Mouse (Mus musculus): ENCODE data around the gene Ncmap. TPM values are rescaled to one million over a fixed set of nuclear protein-coding genes. Genes with fewer than 3 reads are reported as not detected.

The Ncmap gene
- polyA plus RNA-seq, 1 experiment from 2014 or later: 0.41 TPM

GRCm38 (mm10) chr4:135433086-135433442 lies 35.0 kb upstream of the Ncmap start:
- DNase-seq (ENCODE audit: low spot score): peak; percentile 24
- H3K27ac ChIP-seq (ENCODE audit: low read depth, low read length): peak overlapping the region; percentile 44; the same call in 1 of the 2 replicates
- WGBS: 5% methylated on average over 10 of the region's 10 CpGs

DNA sequence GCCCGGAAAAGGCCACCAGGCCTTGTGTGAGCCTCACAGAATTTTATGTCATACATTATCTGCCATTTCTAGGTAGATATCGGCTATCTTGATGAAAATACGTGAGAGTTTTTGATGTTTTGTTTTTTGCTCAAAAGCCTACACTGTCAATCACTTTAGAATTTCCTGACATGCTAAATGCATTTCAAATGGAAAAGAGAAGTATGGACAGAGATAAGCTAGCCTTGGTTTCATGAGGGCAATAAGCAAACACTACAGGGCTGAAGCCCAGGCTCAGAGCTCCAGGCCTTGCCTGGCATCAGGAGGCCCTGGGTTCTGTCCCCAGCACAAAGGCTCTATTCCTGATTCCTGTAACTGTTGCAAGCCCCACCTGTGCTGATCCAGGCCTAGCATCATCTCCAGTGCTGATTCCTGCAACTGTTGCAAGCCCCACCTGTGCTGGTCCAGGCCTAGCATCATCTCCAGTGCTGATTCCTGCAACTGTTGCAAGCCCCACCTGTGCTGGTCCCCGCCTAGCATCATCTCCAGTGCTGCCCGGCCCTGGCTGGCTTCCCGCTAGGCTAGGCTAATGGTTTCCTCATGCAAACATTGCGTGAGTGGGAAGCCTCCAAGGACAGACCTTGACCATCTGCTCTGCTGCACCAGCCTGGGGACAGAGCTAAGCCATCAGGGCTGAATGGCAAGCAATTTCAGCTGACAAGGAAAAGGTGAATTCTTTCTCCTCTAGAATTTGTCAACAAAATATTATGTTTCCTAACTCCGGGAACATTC lies 32.1 kb upstream of the Ncmap start:
- H3K27ac ChIP-seq (ENCODE audit: low read depth, low read length): no peak overlapping the region
- WGBS: 84% methylated on average over 8 of the region's 8 CpGs
- H3K36me3 ChIP-seq (ENCODE audit: control insufficient read depth, insufficient read depth, low read length): no peaks in the 10 kb centered on the region
- peaks cover 11% of the 10 kb centered on the region; the same call in 1 of the 2 replicates for H3K4me1 ChIP-seq (ENCODE audit: control insufficient read depth, insufficient read depth, low read length)
- ATAC-seq (no peak), DNase-seq (ENCODE audit: low spot score) (no peak)
- H3K9me3 ChIP-seq (replicated peaks; ENCODE audit: control insufficient read depth, low read length): no peaks in the 10 kb centered on the region
- H3K27me3 ChIP-seq (replicated peaks; ENCODE audit: control insufficient read depth, insufficient read depth, low read length): no peaks in the 10 kb centered on the region
- H3K9ac ChIP-seq (ENCODE audit: low read length): no peak overlapping the region
- H3K4me2 ChIP-seq (ENCODE audit: low read length): no peak overlapping the region
- no peak overlapping the region for H3K4me3 ChIP-seq (ENCODE audit: low read depth, low read length)

More at GRCm38 (mm10) chr4:135433086-135433442, 35.0 kb upstream of the Ncmap start:
- Histone ChIP-seq H3K9ac (ENCODE audit: low read length) (peak overlapping the region; percentile 84), H3K4me2 (ENCODE audit: low read length) (peak overlapping the region; percentile 86), H3K4me1 (ENCODE audit: control insufficient read depth, insufficient read depth, low read length) (peaks cover 11% of the 10 kb centered on the region; the same call in 1 of the 2 replicates), H3K36me3 (ENCODE audit: control insufficient read depth, insufficient read depth, low read length) (no peaks in the 10 kb centered on the region), H3K9me3 (replicated peaks; ENCODE audit: control insufficient read depth, low read length) (no peaks in the 10 kb centered on the region), H3K27me3 (replicated peaks; ENCODE audit: control insufficient read depth, insufficient read depth, low read length) (no peaks in the 10 kb centered on the region), H3K4me3 (ENCODE audit: low read depth, low read length) (peak overlapping the region; percentile 68)
- 0 out of 2 replicates have a peak, but pooled peaks have one; percentile 15 for ATAC-seq

- Histone ChIP-seq H3K4me3 (ENCODE audit: low read depth, low read length) (no peak overlapping the region), H3K36me3 (ENCODE audit: control insufficient read depth, insufficient read depth, low read length) (0 out of 2 replicates have a peak, but pooled peaks cover 5% of the 10 kb centered on the region), H3K27ac (ENCODE audit: low read depth, low read length) (no peak overlapping the region), H3K4me1 (ENCODE audit: control insufficient read depth, insufficient read depth, low read length) (peaks cover 8% of the 10 kb centered on the region; the same call in 1 of the 2 replicates), H3K9ac (ENCODE audit: low read length) (no peak overlapping the region), H3K27me3 (replicated peaks; ENCODE audit: control insufficient read depth, insufficient read depth, low read length) (no peaks in the 10 kb centered on the region), H3K9me3 (replicated peaks; ENCODE audit: control insufficient read depth, low read length) (no peaks in the 10 kb centered on the region), H3K4me2 (ENCODE audit: low read length) (no peak overlapping the region)
- no peak for DNase-seq (ENCODE audit: low spot score)
- WGBS: 89% methylated on average over 4 of the region's 4 CpGs
- no peak for ATAC-seq
Measured at GRCm38 (mm10) chr4:135429383-135429782, 31.4 kb upstream of the Ncmap start.

- H3K27ac ChIP-seq (ENCODE audit: low read depth, low read length): no peak overlapping the region
- no peak overlapping the region for H3K4me3 ChIP-seq (ENCODE audit: low read depth, low read length)
- no peaks in the 10 kb centered on the region for H3K9me3 ChIP-seq (replicated peaks; ENCODE audit: control insufficient read depth, low read length)
- no peak overlapping the region for H3K4me2 ChIP-seq (ENCODE audit: low read length)
- 95% methylated on average over 7 of the region's 7 CpGs for WGBS
- H3K27me3 ChIP-seq (replicated peaks; ENCODE audit: control insufficient read depth, insufficient read depth, low read length): no peaks in the 10 kb centered on the region
- H3K36me3 ChIP-seq (ENCODE audit: control insufficient read depth, insufficient read depth, low read length): peaks cover 12% of the 10 kb centered on the region; the same call in 1 of the 2 replicates
- H3K4me1 ChIP-seq (ENCODE audit: control insufficient read depth, insufficient read depth, low read length): no peaks in the 10 kb centered on the region
- no peak for DNase-seq (ENCODE audit: low spot score)
- no peak overlapping the region for H3K9ac ChIP-seq (ENCODE audit: low read length)
- ATAC-seq: no peak
Measured at GRCm38 (mm10) chr4:135426587-135426986, 28.6 kb upstream of the Ncmap start.

DNA sequence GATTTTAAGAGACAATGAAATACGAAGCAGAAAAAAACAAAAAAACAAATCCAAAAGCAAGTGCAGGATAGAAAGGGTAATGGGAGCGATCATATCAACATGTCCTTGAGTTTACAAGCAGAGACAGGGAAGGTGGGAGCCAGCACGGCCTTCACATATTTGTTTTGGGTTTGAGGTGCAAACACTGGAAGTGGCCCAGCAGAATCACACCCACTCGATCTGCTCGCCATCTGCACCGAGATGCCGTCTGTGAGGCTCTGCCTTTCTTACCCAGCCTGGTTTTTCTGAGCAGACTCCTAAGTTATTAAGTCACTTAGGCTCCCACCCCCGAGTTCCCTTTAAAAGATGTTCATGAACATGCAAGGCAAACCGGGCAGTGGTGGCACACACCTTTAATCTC lies 27.6 kb upstream of the Ncmap start:
- 78% methylated on average over 9 of the region's 9 CpGs for WGBS
- Histone ChIP-seq H3K4me3 (ENCODE audit: low read depth, low read length) (no peak overlapping the region), H3K4me2 (ENCODE audit: low read length) (no peak overlapping the region), H3K9me3 (replicated peaks; ENCODE audit: control insufficient read depth, low read length) (no peaks in the 10 kb centered on the region), H3K36me3 (ENCODE audit: control insufficient read depth, insufficient read depth, low read length) (peaks cover 15% of the 10 kb centered on the region; the same call in 1 of the 2 replicates), H3K4me1 (ENCODE audit: control insufficient read depth, insufficient read depth, low read length) (no peaks in the 10 kb centered on the region), H3K27me3 (replicated peaks; ENCODE audit: control insufficient read depth, insufficient read depth, low read length) (no peaks in the 10 kb centered on the region), H3K9ac (ENCODE audit: low read length) (no peak overlapping the region), H3K27ac (ENCODE audit: low read depth, low read length) (no peak overlapping the region)
- ATAC-seq: peak; percentile 40; the same call in 1 of the 2 replicates
- DNase-seq (ENCODE audit: low spot score): peak; percentile 68

- DNase-seq (ENCODE audit: low spot score): no peak
- Histone ChIP-seq H3K9me3 (replicated peaks; ENCODE audit: control insufficient read depth, low read length) (no peaks in the 10 kb centered on the region), H3K4me3 (ENCODE audit: low read depth, low read length) (no peak overlapping the region), H3K9ac (ENCODE audit: low read length) (no peak overlapping the region), H3K27ac (ENCODE audit: low read depth, low read length) (no peak overlapping the region), H3K4me2 (ENCODE audit: low read length) (no peak overlapping the region), H3K4me1 (ENCODE audit: control insufficient read depth, insufficient read depth, low read length) (no peaks in the 10 kb centered on the region), H3K36me3 (ENCODE audit: control insufficient read depth, insufficient read depth, low read length) (peaks cover 48% of the 10 kb centered on the region), H3K27me3 (replicated peaks; ENCODE audit: control insufficient read depth, insufficient read depth, low read length) (no peaks in the 10 kb centered on the region)
- 95% methylated on average over 13 of the region's 13 CpGs for WGBS
- no peak for ATAC-seq
Measured at GRCm38 (mm10) chr4:135420961-135421360, 22.9 kb upstream of the Ncmap start.

DNA sequence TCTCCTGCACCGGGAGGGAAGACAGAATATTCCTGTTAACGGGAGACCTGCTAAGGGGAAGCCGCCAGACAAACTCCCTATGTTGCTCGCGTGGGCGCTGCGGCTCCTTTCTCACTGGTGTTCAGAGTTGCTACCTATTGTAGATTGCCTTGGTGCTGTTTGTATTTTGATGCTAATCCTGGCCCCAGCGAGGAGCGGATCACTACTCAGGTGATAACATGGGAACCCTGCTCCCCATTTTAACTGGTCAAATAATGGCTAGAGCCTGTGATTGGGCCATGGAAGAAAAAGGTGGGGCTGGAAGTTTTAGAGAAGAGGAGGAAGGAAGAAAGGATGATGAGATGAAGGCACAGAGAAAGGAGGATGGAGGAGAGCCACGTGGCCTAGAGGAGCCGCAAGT lies 22.4 kb upstream of the Ncmap start:
- no peak overlapping the region for H3K27ac ChIP-seq (ENCODE audit: low read depth, low read length)
- H3K36me3 ChIP-seq (ENCODE audit: control insufficient read depth, insufficient read depth, low read length): peaks cover 53% of the 10 kb centered on the region
- no peak for ATAC-seq
- no peak overlapping the region for H3K4me2 ChIP-seq (ENCODE audit: low read length)
- H3K4me3 ChIP-seq (ENCODE audit: low read depth, low read length): no peak overlapping the region
- H3K4me1 ChIP-seq (ENCODE audit: control insufficient read depth, insufficient read depth, low read length): no peaks in the 10 kb centered on the region
- WGBS: 84% methylated on average over 11 of the region's 11 CpGs
- no peaks in the 10 kb centered on the region for H3K9me3 ChIP-seq (replicated peaks; ENCODE audit: control insufficient read depth, low read length)
- no peaks in the 10 kb centered on the region for H3K27me3 ChIP-seq (replicated peaks; ENCODE audit: control insufficient read depth, insufficient read depth, low read length)
- H3K9ac ChIP-seq (ENCODE audit: low read length): no peak overlapping the region
- DNase-seq (ENCODE audit: low spot score): no peak

GRCm38 (mm10) chr4:135419996-135420395 lies 22.0 kb upstream of the Ncmap start:
- WGBS: 93% methylated on average over 21 of the region's 21 CpGs
- H3K4me2 ChIP-seq (ENCODE audit: low read length): no peak overlapping the region
- no peaks in the 10 kb centered on the region for H3K4me1 ChIP-seq (ENCODE audit: control insufficient read depth, insufficient read depth, low read length)
- H3K27ac ChIP-seq (ENCODE audit: low read depth, low read length): no peak overlapping the region
- DNase-seq (ENCODE audit: low spot score) (no peak), ATAC-seq (no peak)
- no peak overlapping the region for H3K4me3 ChIP-seq (ENCODE audit: low read depth, low read length)
- no peak overlapping the region for H3K9ac ChIP-seq (ENCODE audit: low read length)
- H3K36me3 ChIP-seq (ENCODE audit: control insufficient read depth, insufficient read depth, low read length): peaks cover 55% of the 10 kb centered on the region
- H3K27me3 ChIP-seq (replicated peaks; ENCODE audit: control insufficient read depth, insufficient read depth, low read length): no peaks in the 10 kb centered on the region
- H3K9me3 ChIP-seq (replicated peaks; ENCODE audit: control insufficient read depth, low read length): no peaks in the 10 kb centered on the region

DNA sequence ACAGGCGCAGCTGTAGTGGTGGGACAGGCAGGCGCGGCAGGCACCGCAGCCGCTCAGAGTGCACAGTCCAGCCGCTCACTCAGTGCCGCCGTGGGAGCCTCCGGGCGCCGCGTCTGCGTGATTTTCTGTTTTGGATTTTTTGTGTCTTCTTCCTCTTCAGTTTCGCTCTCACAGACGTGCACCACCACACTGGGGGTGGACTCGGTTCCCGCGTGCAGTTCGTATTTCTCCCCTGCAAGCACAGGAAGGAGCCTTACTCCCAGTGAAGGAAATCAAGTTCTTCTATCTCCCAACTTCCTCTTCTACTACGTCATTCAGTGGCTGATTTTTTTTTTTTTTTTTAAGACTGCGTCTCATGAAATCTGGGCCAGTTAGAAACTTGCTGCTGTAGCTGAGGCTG lies 18.3 kb upstream of the Ncmap start:
- ATAC-seq: no peak
- no peaks in the 10 kb centered on the region for H3K9me3 ChIP-seq (replicated peaks; ENCODE audit: control insufficient read depth, low read length)
- no peaks in the 10 kb centered on the region for H3K27me3 ChIP-seq (replicated peaks; ENCODE audit: control insufficient read depth, insufficient read depth, low read length)
- peaks cover 47% of the 10 kb centered on the region for H3K36me3 ChIP-seq (ENCODE audit: control insufficient read depth, insufficient read depth, low read length)
- H3K4me1 ChIP-seq (ENCODE audit: control insufficient read depth, insufficient read depth, low read length): no peaks in the 10 kb centered on the region
- no peak overlapping the region for H3K27ac ChIP-seq (ENCODE audit: low read depth, low read length)
- H3K4me2 ChIP-seq (ENCODE audit: low read length): no peak overlapping the region
- DNase-seq (ENCODE audit: low spot score): no peak
- H3K4me3 ChIP-seq (ENCODE audit: low read depth, low read length): no peak overlapping the region
- H3K9ac ChIP-seq (ENCODE audit: low read length): no peak overlapping the region
- WGBS: 93% methylated on average over 21 of the region's 21 CpGs
